Mouse (Mus musculus) liver, embryonic 16.5 days (tissue): ENCODE results near the gene Tnfsf11. TPM values are rescaled to one million over a fixed set of nuclear protein-coding genes. Genes with fewer than 3 reads are reported as not detected.

Source experiments
- ATAC-seq: fragments of 200-750 bp; cut with Nextera tagmentation; 2 replicates; pipeline ENCODE4 v1.8.0; 2017; ENCODE audit warnings: low read depth, mild to moderate bottlenecking, moderate number of reproducible peaks, moderate library complexity
- H3K27ac ChIP-seq: fragments of 300-500 bp; sonication (generic); 2 replicates; pipeline ENCODE4 v1.5.1; 2014; ENCODE audit warnings: mild to moderate bottlenecking, low read length
- H3K27me3 ChIP-seq: fragments of 300-500 bp; sonication (generic); 2 replicates; pipeline ENCODE4 v1.6.1; 2014; ENCODE audit warnings: low read depth, low read length, mixed read lengths; ENCODE audit not compliant: control insufficient read depth, insufficient read depth
- H3K36me3 ChIP-seq: fragments of 300-500 bp; sonication (generic); 2 replicates; pipeline ENCODE4 v1.6.1; 2014; ENCODE audit warnings: mild to moderate bottlenecking; ENCODE audit not compliant: control insufficient read depth, insufficient read depth
- H3K4me1 ChIP-seq: fragments of 300-500 bp; sonication (generic); 2 replicates; pipeline ENCODE4 v1.6.1; 2014; ENCODE audit warnings: low read depth, low read length, mixed read lengths; ENCODE audit not compliant: control insufficient read depth
- H3K4me2 ChIP-seq: fragments of 300-500 bp; sonication (generic); 2 replicates; pipeline ENCODE4 v1.6.1; 2014; ENCODE audit warnings: low read depth, low read length, mixed read lengths
- H3K4me3 ChIP-seq: fragments of 300-500 bp; sonication (generic); 2 replicates; pipeline ENCODE4 v1.5.1; 2014; ENCODE audit warnings: low read depth, mild to moderate bottlenecking, low read length
- H3K9ac ChIP-seq: fragments of 300-500 bp; sonication (generic); 2 replicates; pipeline ENCODE4 v1.6.1; 2014; ENCODE audit warnings: low read depth, low read length
- H3K9me3 ChIP-seq: fragments of 300-500 bp; sonication (generic); replicated peaks from 2 replicates; pipeline ENCODE4 v1.6.1; 2016; ENCODE audit warnings: low read length; ENCODE audit not compliant: control insufficient read depth
- WGBS: fragments of 180-500 bp; shearing (Covaris S2); extraction: QIAGEN DNeasy Blood & Tissue Kit; methylation state at CpG from one replicate; pipeline ENCODE4 v1.1.7; 2014; ENCODE audit not compliant: insufficient replicate concordance; 5-methylcytosine and 5-hydroxymethylcytosine counted together
- polyA plus RNA-seq: library from polyadenylated mRNA; unstranded; fragments of >200 nt; fragmentation: Nextera tagmentation; extraction: Ambion mirVana; gene quantifications from 2 replicates; pipeline ENCODE4 v1.2.1, GENCODE M21; 2015

Tnfsf11 gene
- polyA plus RNA-seq, 1 experiment from 2014 or later = 0.07 TPM

GRCm38 (mm10) chr14:78274146-78274545 lies 33.7 kb downstream of the Tnfsf11 start:
- no peak overlapping the region for H3K9ac ChIP-seq
- H3K27me3 ChIP-seq = no peaks in the 10 kb centered on the region
- no peaks in the 10 kb centered on the region for H3K36me3 ChIP-seq
- no peak overlapping the region for H3K4me2 ChIP-seq
- H3K9me3 ChIP-seq = no peaks in the 10 kb centered on the region
- no peak overlapping the region for H3K4me3 ChIP-seq
- H3K4me1 ChIP-seq = no peaks in the 10 kb centered on the region
- no peak overlapping the region for H3K27ac ChIP-seq
- WGBS = 72% methylated on average over 9 of the region's 9 CpGs
- ATAC-seq = no peak

- Histone ChIP-seq H3K9me3 (no peaks in the 10 kb centered on the region), H3K4me1 (no peaks in the 10 kb centered on the region), H3K9ac (no peak overlapping the region), H3K4me3 (no peak overlapping the region), H3K27ac (no peak overlapping the region), H3K27me3 (no peaks in the 10 kb centered on the region), H3K36me3 (no peaks in the 10 kb centered on the region), H3K4me2 (no peak overlapping the region)
- 58% methylated on average over 7 of the region's 7 CpGs for WGBS
- no peak for ATAC-seq
These were observed 34.3 kb downstream of the Tnfsf11 start for GRCm38 (mm10) chr14:78273571-78273970.

- Histone ChIP-seq H3K27me3 (no peaks in the 10 kb centered on the region), H3K36me3 (no peaks in the 10 kb centered on the region), H3K4me3 (no peak overlapping the region), H3K9me3 (no peaks in the 10 kb centered on the region), H3K27ac (no peak overlapping the region), H3K4me1 (no peaks in the 10 kb centered on the region), H3K4me2 (no peak overlapping the region), H3K9ac (no peak overlapping the region)
- WGBS = 62% methylated on average over 6 of the region's 6 CpGs
- no peak for ATAC-seq
These were observed 43.0 kb downstream of the Tnfsf11 start for GRCm38 (mm10) chr14:78264876-78265275.

GRCm38 (mm10) chr14:78262596-78262995 lies 45.2 kb downstream of the Tnfsf11 start:
- 59% methylated on average over 7 of the region's 7 CpGs for WGBS
- Histone ChIP-seq H3K27ac (no peak overlapping the region), H3K36me3 (no peaks in the 10 kb centered on the region), H3K9me3 (no peaks in the 10 kb centered on the region), H3K4me1 (no peaks in the 10 kb centered on the region), H3K4me2 (no peak overlapping the region), H3K9ac (no peak overlapping the region), H3K4me3 (no peak overlapping the region), H3K27me3 (no peaks in the 10 kb centered on the region)
- ATAC-seq = no peak

- WGBS = 57% methylated on average over 7 of the region's 7 CpGs
- ATAC-seq = no peak
These were observed 46.6 kb downstream of the Tnfsf11 start for GRCm38 (mm10) chr14:78261246-78261645.

GRCm38 (mm10) chr14:78254017-78254416 lies 53.8 kb downstream of the Tnfsf11 start:
- no peak overlapping the region for H3K4me3 ChIP-seq
- 55% methylated on average over 7 of the region's 7 CpGs for WGBS

More at GRCm38 (mm10) chr14:78261246-78261645, 46.6 kb downstream of the Tnfsf11 start:
- Histone ChIP-seq H3K4me1 (no peaks in the 10 kb centered on the region), H3K27ac (no peak overlapping the region), H3K4me3 (no peak overlapping the region), H3K36me3 (no peaks in the 10 kb centered on the region), H3K4me2 (no peak overlapping the region), H3K27me3 (no peaks in the 10 kb centered on the region), H3K9ac (no peak overlapping the region), H3K9me3 (no peaks in the 10 kb centered on the region)

GRCm38 (mm10) chr14:78246601-78247000 lies 61.2 kb downstream of the Tnfsf11 start:
- ATAC-seq = no peak
- Histone ChIP-seq H3K27ac (no peak overlapping the region), H3K4me2 (no peak overlapping the region), H3K36me3 (no peaks in the 10 kb centered on the region), H3K27me3 (no peaks in the 10 kb centered on the region), H3K4me3 (no peak overlapping the region), H3K4me1 (no peaks in the 10 kb centered on the region), H3K9me3 (no peaks in the 10 kb centered on the region), H3K9ac (no peak overlapping the region)
- 61% methylated on average over 5 of the region's 5 CpGs for WGBS

More at GRCm38 (mm10) chr14:78254017-78254416, 53.8 kb downstream of the Tnfsf11 start:
- H3K27me3 ChIP-seq = no peaks in the 10 kb centered on the region
- no peaks in the 10 kb centered on the region for H3K9me3 ChIP-seq
- H3K4me1 ChIP-seq = no peaks in the 10 kb centered on the region
- ATAC-seq = no peak
- no peak overlapping the region for H3K4me2 ChIP-seq
- H3K27ac ChIP-seq = no peak overlapping the region
- no peak overlapping the region for H3K9ac ChIP-seq
- H3K36me3 ChIP-seq = no peaks in the 10 kb centered on the region

- no peak for ATAC-seq
These were observed 63.0 kb downstream of the Tnfsf11 start for GRCm38 (mm10) chr14:78244811-78245210.

GRCm38 (mm10) chr14:78239346-78239745 lies 68.5 kb downstream of the Tnfsf11 start:
- no peak overlapping the region for H3K4me3 ChIP-seq
- no peaks in the 10 kb centered on the region for H3K36me3 ChIP-seq
- no peaks in the 10 kb centered on the region for H3K4me1 ChIP-seq
- 55% methylated on average over 6 of the region's 6 CpGs for WGBS
- no peak for ATAC-seq
- no peaks in the 10 kb centered on the region for H3K9me3 ChIP-seq
- no peaks in the 10 kb centered on the region for H3K27me3 ChIP-seq
- no peak overlapping the region for H3K4me2 ChIP-seq
- H3K27ac ChIP-seq = no peak overlapping the region
- no peak overlapping the region for H3K9ac ChIP-seq

More at GRCm38 (mm10) chr14:78244811-78245210, 63.0 kb downstream of the Tnfsf11 start:
- no peaks in the 10 kb centered on the region for H3K4me1 ChIP-seq
- H3K27ac ChIP-seq = no peak overlapping the region
- no peaks in the 10 kb centered on the region for H3K27me3 ChIP-seq
- H3K4me3 ChIP-seq = no peak overlapping the region
- WGBS = 47% methylated on average over 4 of the region's 4 CpGs
- no peaks in the 10 kb centered on the region for H3K36me3 ChIP-seq
- no peak overlapping the region for H3K9ac ChIP-seq
- H3K4me2 ChIP-seq = no peak overlapping the region
- no peaks in the 10 kb centered on the region for H3K9me3 ChIP-seq
